Mouse (Mus musculus) midbrain, embryonic 16.5 days (tissue): Measurements from ENCODE around the gene D630039A03Rik. TPM values are rescaled to one million over a fixed set of nuclear protein-coding genes. Genes with fewer than 3 reads are reported as not detected.
A peak's percentile ranks its signal among the peaks of the same experiment; 100 is the strongest.

Source experiments
- ATAC-seq: fragments of 200-750 bp; cut with Nextera tagmentation; 2 replicates; pipeline ENCODE4 v1.8.0; 2017; ENCODE audit warnings: moderate TSS enrichment
- H3K27ac ChIP-seq: fragments of 300-500 bp; sonication (generic); 2 replicates; pipeline ENCODE4 v1.5.1; 2014; ENCODE audit warnings: mild to moderate bottlenecking, low read length, mixed read lengths
- H3K27me3 ChIP-seq: fragments of 300-500 bp; sonication (generic); 2 replicates; pipeline ENCODE4 v1.6.1; 2014; ENCODE audit warnings: low read depth, low read length, mixed read lengths; ENCODE audit not compliant: control insufficient read depth, insufficient read depth
- H3K36me3 ChIP-seq: fragments of 300-500 bp; sonication (generic); 2 replicates; pipeline ENCODE4 v1.6.1; 2014; ENCODE audit warnings: mild to moderate bottlenecking, low read length, moderate library complexity, mixed read lengths; ENCODE audit not compliant: control insufficient read depth, insufficient read depth
- H3K4me1 ChIP-seq: fragments of 300-500 bp; sonication (generic); 2 replicates; pipeline ENCODE4 v1.6.1; 2014; ENCODE audit warnings: mild to moderate bottlenecking, low read length, mixed read lengths; ENCODE audit not compliant: control insufficient read depth, insufficient read depth
- H3K4me2 ChIP-seq: fragments of 300-500 bp; sonication (generic); 2 replicates; pipeline ENCODE4 v1.6.1; 2014; ENCODE audit warnings: mild to moderate bottlenecking, low read length, mixed read lengths
- H3K4me3 ChIP-seq: fragments of 300-500 bp; sonication (generic); 2 replicates; pipeline ENCODE4 v1.5.1; 2014; ENCODE audit warnings: low read depth, mild to moderate bottlenecking, low read length, moderate library complexity, mixed read lengths
- H3K9ac ChIP-seq: fragments of 300-500 bp; sonication (generic); 2 replicates; pipeline ENCODE4 v1.6.1; 2014; ENCODE audit warnings: low read depth, low read length, mixed read lengths
- H3K9me3 ChIP-seq: fragments of 300-500 bp; sonication (generic); replicated peaks from 2 replicates; pipeline ENCODE4 v1.6.1; 2014; ENCODE audit warnings: mild to moderate bottlenecking, low read length, mixed read lengths; ENCODE audit not compliant: control insufficient read depth, poor library complexity, severe bottlenecking
- WGBS: fragments of 180-500 bp; shearing (Covaris S2); extraction: QIAGEN DNeasy Blood & Tissue Kit; methylation state at CpG from one replicate; pipeline ENCODE4 v1.1.7; 2014; 5-methylcytosine and 5-hydroxymethylcytosine counted together
- polyA plus RNA-seq: library from polyadenylated mRNA; unstranded; fragments of >200 nt; fragmentation: Nextera tagmentation; extraction: Ambion mirVana; gene quantifications from 2 replicates; pipeline ENCODE4 v1.2.1, GENCODE M21; 2015

The D630039A03Rik gene
- polyA plus RNA-seq, 1 experiment from 2014 or later, result not detected

GRCm38 (mm10) chr4:57888246-57888645 is 27.9 kb downstream of the D630039A03Rik start:
- no peaks in the 10 kb centered on the region for H3K27me3 ChIP-seq
- no peak overlapping the region for H3K4me2 ChIP-seq
- H3K9ac ChIP-seq, result no peak overlapping the region
- 92% methylated on average over 2 of the region's 2 CpGs for WGBS
- no peaks in the 10 kb centered on the region for H3K9me3 ChIP-seq
- no peak overlapping the region for H3K4me3 ChIP-seq
- no peak for ATAC-seq
- H3K4me1 ChIP-seq, result peaks cover 5% of the 10 kb centered on the region; the same call in 1 of the 2 replicates
- H3K36me3 ChIP-seq, result no peaks in the 10 kb centered on the region
- no peak overlapping the region for H3K27ac ChIP-seq

GRCm38 (mm10) chr4:57886888-57887230 is 29.2 kb downstream of the D630039A03Rik start:
- Histone ChIP-seq H3K27me3 (no peaks in the 10 kb centered on the region), H3K4me3 (no peak overlapping the region), H3K36me3 (no peaks in the 10 kb centered on the region), H3K4me2 (no peak overlapping the region), H3K4me1 (no peaks in the 10 kb centered on the region; the same call in 1 of the 2 replicates), H3K27ac (no peak overlapping the region), H3K9ac (no peak overlapping the region), H3K9me3 (no peaks in the 10 kb centered on the region)
- 98% methylated on average over 3 of the region's 3 CpGs for WGBS
- no peak for ATAC-seq

DNA sequence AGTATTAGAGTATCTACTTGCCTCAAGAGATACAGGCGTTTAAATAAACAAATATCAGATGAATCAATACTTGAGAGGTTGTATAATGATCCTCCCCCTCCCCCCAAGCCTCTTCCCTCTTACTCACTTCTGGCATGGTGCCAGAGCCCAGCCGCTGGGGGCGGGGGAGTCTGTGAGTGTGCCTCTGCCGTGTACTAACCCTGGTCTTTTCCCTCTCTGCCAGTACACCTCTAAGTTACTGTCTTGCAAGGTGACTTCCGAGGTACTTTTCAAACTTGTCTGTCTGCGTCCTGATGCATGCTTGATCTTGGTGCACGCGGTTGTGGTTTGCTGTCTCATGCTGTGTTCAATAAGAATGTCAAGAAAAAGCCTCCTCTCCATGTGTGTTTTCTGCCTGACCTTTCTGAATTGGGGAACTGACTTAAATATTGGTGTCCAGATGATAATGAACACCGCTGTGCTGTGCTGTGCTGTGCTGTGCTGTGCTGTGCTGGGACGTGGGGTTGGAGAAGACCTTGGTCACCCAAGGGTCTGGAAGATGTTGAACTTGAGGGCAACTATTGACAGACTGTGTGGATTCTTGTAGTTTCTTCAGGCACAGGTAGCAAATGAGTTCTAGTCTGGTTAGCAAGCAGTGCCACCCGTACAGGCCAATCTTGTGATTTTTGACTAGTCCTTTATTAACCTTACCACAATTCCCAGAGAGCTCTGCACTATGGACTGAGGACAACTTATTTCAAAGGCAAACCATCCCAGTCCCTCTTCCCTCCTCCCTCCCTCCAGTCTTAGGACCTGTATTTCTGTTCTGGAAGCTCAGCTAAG is 29.8 kb downstream of the D630039A03Rik start:
- Histone ChIP-seq H3K36me3 (no peaks in the 10 kb centered on the region), H3K27ac (no peak overlapping the region), H3K4me1 (no peaks in the 10 kb centered on the region), H3K9me3 (no peaks in the 10 kb centered on the region), H3K4me2 (no peak overlapping the region), H3K27me3 (no peaks in the 10 kb centered on the region), H3K9ac (no peak overlapping the region), H3K4me3 (no peak overlapping the region)
- WGBS, result 59% methylated on average over 11 of the region's 11 CpGs
- ATAC-seq, result no peak

- no peak overlapping the region for H3K9ac ChIP-seq
- H3K9me3 ChIP-seq, result no peaks in the 10 kb centered on the region
- H3K27me3 ChIP-seq, result no peaks in the 10 kb centered on the region
- H3K4me1 ChIP-seq, result no peaks in the 10 kb centered on the region
- H3K36me3 ChIP-seq, result no peaks in the 10 kb centered on the region
- ATAC-seq, result no peak
- no peak overlapping the region for H3K27ac ChIP-seq
- no peak overlapping the region for H3K4me2 ChIP-seq
- 71% methylated on average over 2 of the region's 2 CpGs for whole genome bisulfite sequencing
- no peak overlapping the region for H3K4me3 ChIP-seq
Observed at GRCm38 (mm10) chr4:57885186-57885585, 30.9 kb downstream of the D630039A03Rik start.

- Histone ChIP-seq H3K9me3 (no peaks in the 10 kb centered on the region), H3K4me3 (no peak overlapping the region), H3K4me2 (no peak overlapping the region), H3K9ac (no peak overlapping the region), H3K27ac (no peak overlapping the region), H3K27me3 (no peaks in the 10 kb centered on the region), H3K36me3 (no peaks in the 10 kb centered on the region), H3K4me1 (no peaks in the 10 kb centered on the region)
- WGBS, result 91% methylated on average over 3 of the region's 3 CpGs
- no peak for ATAC-seq
Observed at GRCm38 (mm10) chr4:57884511-57884910, 31.6 kb downstream of the D630039A03Rik start.

GRCm38 (mm10) chr4:57883520-57884421 is 32.3 kb downstream of the D630039A03Rik start:
- Histone ChIP-seq H3K9ac (no peak overlapping the region), H3K4me2 (no peak overlapping the region)
- ATAC-seq, result no peak

GRCm38 (mm10) chr4:57879804-57880357 is 36.2 kb downstream of the D630039A03Rik start:
- H3K9ac ChIP-seq, result no peak overlapping the region
- WGBS, result 16% methylated on average over 6 of the region's 6 CpGs
- H3K4me1 ChIP-seq, result no peaks in the 10 kb centered on the region
- no peaks in the 10 kb centered on the region for H3K36me3 ChIP-seq
- H3K4me2 ChIP-seq, result no peak overlapping the region
- no peak overlapping the region for H3K4me3 ChIP-seq
- no peaks in the 10 kb centered on the region for H3K9me3 ChIP-seq
- no peaks in the 10 kb centered on the region for H3K27me3 ChIP-seq
- peak; percentile 48; the same call in 1 of the 2 replicates for ATAC-seq
- H3K27ac ChIP-seq, result no peak overlapping the region

More at GRCm38 (mm10) chr4:57883520-57884421, 32.3 kb downstream of the D630039A03Rik start:
- H3K27ac ChIP-seq, result no peak overlapping the region
- H3K4me1 ChIP-seq, result no peaks in the 10 kb centered on the region
- 72% methylated on average over 7 of the region's 7 CpGs for WGBS
- H3K9me3 ChIP-seq, result no peaks in the 10 kb centered on the region
- H3K36me3 ChIP-seq, result no peaks in the 10 kb centered on the region
- no peaks in the 10 kb centered on the region for H3K27me3 ChIP-seq
- no peak overlapping the region for H3K4me3 ChIP-seq

GRCm38 (mm10) chr4:57879137-57879536 is 37.0 kb downstream of the D630039A03Rik start:
- Histone ChIP-seq H3K27ac (no peak overlapping the region), H3K9ac (no peak overlapping the region), H3K4me1 (no peaks in the 10 kb centered on the region), H3K27me3 (no peaks in the 10 kb centered on the region), H3K4me2 (no peak overlapping the region), H3K9me3 (no peaks in the 10 kb centered on the region), H3K36me3 (no peaks in the 10 kb centered on the region), H3K4me3 (no peak overlapping the region)
- ATAC-seq, result no peak
- 93% methylated on average over 5 of the region's 5 CpGs for WGBS
